Mouse (Mus musculus): ENCODE measurements around the gene Secisbp2l. TPM values are rescaled to one million over a fixed set of nuclear protein-coding genes. Genes with fewer than 3 reads are reported as not detected.

Secisbp2l gene
- total RNA-seq, 1 experiment from 2014 or later, result 24.8 TPM

GRCm38 (mm10) chr2:125789265-125789664, 6.6 kb upstream of the Secisbp2l start:
- no peak for ATAC-seq (replicated peaks in 1 of 2; ENCODE audit: insufficient read depth in 1 of 2, low FRiP score in 2 of 2, low TSS enrichment in 1 of 2, low read depth in 1 of 2, poor library complexity in 2 of 2, severe bottlenecking in 2 of 2)

GRCm38 (mm10) chr2:125788785-125789184, 6.1 kb upstream of the Secisbp2l start:
- ATAC-seq (replicated peaks in 1 of 2; ENCODE audit: insufficient read depth in 1 of 2, low FRiP score in 2 of 2, low TSS enrichment in 1 of 2, low read depth in 1 of 2, poor library complexity in 2 of 2, severe bottlenecking in 2 of 2), result no peak

GRCm38 (mm10) chr2:125788351-125788750, 5.7 kb upstream of the Secisbp2l start:
- ATAC-seq (replicated peaks in 1 of 2; ENCODE audit: insufficient read depth in 1 of 2, low FRiP score in 2 of 2, low TSS enrichment in 1 of 2, low read depth in 1 of 2, poor library complexity in 2 of 2, severe bottlenecking in 2 of 2), result no peak

DNA sequence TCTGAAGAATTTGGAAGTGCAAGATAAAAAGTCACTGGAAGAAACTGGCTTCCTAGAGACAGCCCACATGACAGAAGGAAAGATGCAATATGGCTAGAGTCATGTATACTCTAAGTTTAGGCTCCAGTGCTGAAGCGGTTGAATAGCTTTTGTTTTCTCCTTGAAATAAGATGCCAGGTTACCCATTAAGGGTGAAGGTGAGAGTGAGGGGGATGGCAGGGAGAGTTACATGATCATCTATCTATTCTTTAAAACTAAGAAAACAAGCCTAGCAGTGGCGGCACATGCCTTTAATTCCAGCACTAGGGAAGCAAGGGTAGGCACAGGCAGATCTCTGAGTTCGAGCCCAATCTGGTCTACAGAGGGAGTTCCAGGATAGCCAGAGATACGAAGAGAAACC, 2.4 kb upstream of the Secisbp2l start:
- ATAC-seq (replicated peaks in 1 of 2; ENCODE audit: insufficient read depth in 1 of 2, low FRiP score in 2 of 2, low TSS enrichment in 1 of 2, low read depth in 1 of 2, poor library complexity in 2 of 2, severe bottlenecking in 2 of 2), result no peak

DNA sequence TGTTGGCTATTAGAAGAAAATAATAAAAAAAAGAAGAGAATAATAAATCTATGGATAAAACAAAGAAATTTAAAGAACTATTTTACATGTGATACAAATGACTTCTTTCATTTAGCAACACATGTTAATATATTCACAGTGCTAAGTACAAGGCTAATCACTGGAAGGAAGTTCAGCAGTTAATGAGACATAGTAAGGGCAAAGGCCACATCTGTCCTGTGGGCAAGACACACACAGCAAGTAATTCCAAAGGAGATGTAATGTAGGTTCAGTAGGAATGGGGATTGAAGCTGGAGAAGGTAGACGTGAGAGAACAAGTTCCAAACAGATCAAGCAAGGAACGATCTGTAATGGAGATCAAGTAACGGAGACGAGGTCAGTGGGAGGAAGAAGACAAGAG, 1.7 kb upstream of the Secisbp2l start:
- no peak for ATAC-seq (replicated peaks in 1 of 2; ENCODE audit: insufficient read depth in 1 of 2, low FRiP score in 2 of 2, low TSS enrichment in 1 of 2, low read depth in 1 of 2, poor library complexity in 2 of 2, severe bottlenecking in 2 of 2)

GRCm38 (mm10) chr2:125783868-125784267, 1.2 kb upstream of the Secisbp2l start:
- ATAC-seq (replicated peaks in 1 of 2; ENCODE audit: insufficient read depth in 1 of 2, low FRiP score in 2 of 2, low TSS enrichment in 1 of 2, low read depth in 1 of 2, poor library complexity in 2 of 2, severe bottlenecking in 2 of 2), result no peak

DNA sequence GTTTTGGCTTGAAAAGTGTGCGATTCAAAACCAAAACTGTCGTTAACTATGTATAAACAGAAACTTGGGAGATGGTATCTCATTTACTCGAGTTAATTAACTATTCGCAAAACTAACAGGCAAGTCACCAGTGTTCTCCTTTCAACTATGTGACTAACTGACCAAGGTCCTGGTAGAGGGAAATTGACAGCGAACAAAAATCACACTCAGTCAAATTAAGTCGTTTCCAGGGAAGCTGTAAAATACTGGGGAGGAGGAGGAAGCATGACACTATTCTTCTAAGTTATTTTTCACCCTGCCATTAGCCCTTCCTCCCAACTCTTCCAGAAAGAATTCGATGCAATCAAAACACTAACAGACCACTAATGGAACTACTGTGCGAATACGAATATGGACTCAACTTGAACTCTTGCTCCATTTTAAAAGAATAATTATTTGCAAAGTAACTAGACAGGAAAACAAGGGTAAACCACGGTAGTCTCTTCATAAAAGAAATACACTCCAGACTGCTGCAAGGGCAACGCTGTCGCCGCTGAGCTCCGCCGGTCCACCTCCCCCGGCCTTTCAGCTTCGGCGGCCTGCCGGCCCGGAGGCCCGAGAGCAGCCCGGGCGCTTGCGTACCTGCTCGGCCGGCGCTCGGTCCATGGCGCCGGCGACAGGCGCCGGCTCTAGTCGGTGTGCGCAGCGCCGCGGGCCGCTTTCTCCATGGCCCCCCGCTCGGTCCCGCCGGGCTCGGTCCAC, 522 bp downstream of the Secisbp2l start:
- no peak for ATAC-seq (replicated peaks in 1 of 2; ENCODE audit: insufficient read depth in 1 of 2, low FRiP score in 2 of 2, low TSS enrichment in 1 of 2, low read depth in 1 of 2, poor library complexity in 2 of 2, severe bottlenecking in 2 of 2)

GRCm38 (mm10) chr2:125781006-125781405, 1.7 kb downstream of the Secisbp2l start:
- no peak for ATAC-seq (replicated peaks in 1 of 2; ENCODE audit: insufficient read depth in 1 of 2, low FRiP score in 2 of 2, low TSS enrichment in 1 of 2, low read depth in 1 of 2, poor library complexity in 2 of 2, severe bottlenecking in 2 of 2)

GRCm38 (mm10) chr2:125778380-125778779, 4.3 kb downstream of the Secisbp2l start:
- no peak for ATAC-seq (replicated peaks in 1 of 2; ENCODE audit: insufficient read depth in 1 of 2, low FRiP score in 2 of 2, low TSS enrichment in 1 of 2, low read depth in 1 of 2, poor library complexity in 2 of 2, severe bottlenecking in 2 of 2)

DNA sequence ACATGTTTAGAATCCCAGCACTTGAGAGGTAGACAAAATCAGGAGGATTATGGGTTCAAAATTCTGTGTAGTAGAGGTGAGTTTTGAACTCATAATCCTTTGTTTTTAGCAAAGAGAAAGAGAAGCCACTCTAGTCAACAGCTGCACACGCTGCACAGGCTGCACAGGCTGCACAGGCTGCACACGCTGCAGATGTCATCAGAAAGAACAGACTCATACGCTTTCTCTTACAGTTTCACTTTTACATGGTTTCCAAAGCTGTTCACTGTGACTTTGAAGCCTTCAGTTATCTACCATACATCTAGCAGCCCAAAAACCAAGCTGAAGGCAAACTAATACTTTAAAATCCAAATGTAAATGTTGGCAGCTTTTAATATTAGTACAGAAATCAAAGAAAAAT, 5.7 kb downstream of the Secisbp2l start:
- no peak for ATAC-seq (replicated peaks in 1 of 2; ENCODE audit: insufficient read depth in 1 of 2, low FRiP score in 2 of 2, low TSS enrichment in 1 of 2, low read depth in 1 of 2, poor library complexity in 2 of 2, severe bottlenecking in 2 of 2)

DNA sequence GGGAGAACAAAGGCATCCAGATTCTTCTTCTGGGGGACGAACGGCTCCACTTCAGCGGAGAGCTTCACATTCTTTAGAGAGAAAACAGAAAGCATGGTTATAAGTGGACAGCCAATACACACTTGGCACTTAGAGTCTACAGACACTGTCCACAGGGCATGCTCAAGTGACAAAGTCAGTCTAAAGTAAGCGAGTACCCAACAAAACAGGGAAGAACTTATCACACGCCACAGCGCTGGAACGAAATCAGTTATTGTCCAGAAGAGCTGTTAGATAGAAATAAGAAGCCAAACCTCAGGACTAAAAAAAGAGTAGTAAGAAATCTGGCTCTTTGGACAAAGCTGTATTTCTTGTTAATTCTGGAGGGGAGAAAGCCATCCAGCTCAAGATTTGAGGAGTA, 7.0 kb downstream of the Secisbp2l start:
- ATAC-seq (replicated peaks in 1 of 2; ENCODE audit: insufficient read depth in 1 of 2, low FRiP score in 2 of 2, low TSS enrichment in 1 of 2, low read depth in 1 of 2, poor library complexity in 2 of 2, severe bottlenecking in 2 of 2), result no peak

- ATAC-seq (replicated peaks in 1 of 2; ENCODE audit: insufficient read depth in 1 of 2, low FRiP score in 2 of 2, low TSS enrichment in 1 of 2, low read depth in 1 of 2, poor library complexity in 2 of 2, severe bottlenecking in 2 of 2), result no peak
Measured at GRCm38 (mm10) chr2:125774846-125775245, 7.8 kb downstream of the Secisbp2l start.

DNA sequence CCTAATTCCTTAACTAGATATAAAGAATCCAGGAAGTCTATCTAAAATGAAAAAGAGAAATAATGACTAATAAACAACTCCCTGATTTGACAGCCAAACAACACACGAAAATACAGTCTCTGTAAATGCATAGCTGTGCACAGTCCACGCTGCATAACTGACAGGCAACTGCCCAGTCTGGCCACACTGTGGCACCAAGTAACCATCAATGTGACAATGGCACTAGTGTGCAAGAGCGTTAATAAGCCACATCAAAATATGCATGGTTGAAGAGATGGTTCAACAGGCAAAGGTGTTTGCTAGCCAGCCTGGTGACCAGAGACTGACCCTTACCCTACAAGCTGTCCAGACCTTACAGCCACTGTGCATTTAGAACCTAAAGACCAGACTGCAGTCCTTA, 17.6 kb downstream of the Secisbp2l start:
- ATAC-seq (replicated peaks in 1 of 2; ENCODE audit: insufficient read depth in 1 of 2, low FRiP score in 2 of 2, low TSS enrichment in 1 of 2, low read depth in 1 of 2, poor library complexity in 2 of 2, severe bottlenecking in 2 of 2), result 0 out of 4 replicates have a peak, but pooled peaks of 1 of the 2 experiments have one; percentile 45

DNA sequence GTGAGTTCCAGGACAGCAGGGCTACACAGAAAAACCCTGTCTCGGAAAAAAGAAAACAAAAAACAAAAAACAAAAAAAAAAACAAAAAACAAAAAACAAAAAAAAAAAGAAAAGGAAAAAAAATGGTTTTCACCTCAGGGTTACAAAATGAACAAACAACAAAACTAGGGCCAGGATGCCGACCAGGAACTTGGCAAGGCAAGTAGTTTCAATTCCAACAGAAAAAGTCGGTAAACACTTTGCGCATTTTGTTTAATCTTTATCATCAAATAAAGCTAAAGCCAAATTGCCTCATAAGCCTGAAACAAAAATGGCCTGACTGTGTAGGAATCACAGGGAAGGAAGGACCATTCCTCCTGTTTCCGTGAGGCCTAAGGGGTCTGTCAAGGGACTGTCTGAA, 18.1 kb downstream of the Secisbp2l start:
- no peak for ATAC-seq (replicated peaks in 1 of 2; ENCODE audit: insufficient read depth in 1 of 2, low FRiP score in 2 of 2, low TSS enrichment in 1 of 2, low read depth in 1 of 2, poor library complexity in 2 of 2, severe bottlenecking in 2 of 2)

GRCm38 (mm10) chr2:125749330-125749729, 33.3 kb downstream of the Secisbp2l start:
- no peak for ATAC-seq (replicated peaks in 1 of 2; ENCODE audit: insufficient read depth in 1 of 2, low FRiP score in 2 of 2, low TSS enrichment in 1 of 2, low read depth in 1 of 2, poor library complexity in 2 of 2, severe bottlenecking in 2 of 2)

- no peak for ATAC-seq (replicated peaks in 1 of 2; ENCODE audit: insufficient read depth in 1 of 2, low FRiP score in 2 of 2, low TSS enrichment in 1 of 2, low read depth in 1 of 2, poor library complexity in 2 of 2, severe bottlenecking in 2 of 2)
Measured at GRCm38 (mm10) chr2:125739338-125739737, 43.3 kb downstream of the Secisbp2l start.

GRCm38 (mm10) chr2:125738718-125739117, 44.0 kb downstream of the Secisbp2l start:
- no peak for ATAC-seq (replicated peaks in 1 of 2; ENCODE audit: insufficient read depth in 1 of 2, low FRiP score in 2 of 2, low TSS enrichment in 1 of 2, low read depth in 1 of 2, poor library complexity in 2 of 2, severe bottlenecking in 2 of 2)

DNA sequence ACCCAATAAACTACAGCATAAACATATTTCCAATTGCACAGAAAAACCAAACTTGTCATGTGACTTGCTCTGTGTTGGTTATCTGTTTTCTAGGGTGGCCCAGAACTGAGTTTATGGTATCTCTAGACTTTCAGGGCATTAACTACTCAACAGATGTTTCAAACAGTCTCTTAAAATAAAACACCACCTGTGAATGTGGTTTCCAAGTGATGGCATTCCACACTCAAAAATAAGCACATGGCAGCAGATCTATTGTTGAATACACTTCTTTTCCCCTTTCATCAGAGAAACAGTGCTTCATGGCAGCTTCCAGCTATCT, 46.7 kb downstream of the Secisbp2l start:
- no peak for ATAC-seq (replicated peaks in 1 of 2; ENCODE audit: insufficient read depth in 1 of 2, low FRiP score in 2 of 2, low TSS enrichment in 1 of 2, low read depth in 1 of 2, poor library complexity in 2 of 2, severe bottlenecking in 2 of 2)

DNA sequence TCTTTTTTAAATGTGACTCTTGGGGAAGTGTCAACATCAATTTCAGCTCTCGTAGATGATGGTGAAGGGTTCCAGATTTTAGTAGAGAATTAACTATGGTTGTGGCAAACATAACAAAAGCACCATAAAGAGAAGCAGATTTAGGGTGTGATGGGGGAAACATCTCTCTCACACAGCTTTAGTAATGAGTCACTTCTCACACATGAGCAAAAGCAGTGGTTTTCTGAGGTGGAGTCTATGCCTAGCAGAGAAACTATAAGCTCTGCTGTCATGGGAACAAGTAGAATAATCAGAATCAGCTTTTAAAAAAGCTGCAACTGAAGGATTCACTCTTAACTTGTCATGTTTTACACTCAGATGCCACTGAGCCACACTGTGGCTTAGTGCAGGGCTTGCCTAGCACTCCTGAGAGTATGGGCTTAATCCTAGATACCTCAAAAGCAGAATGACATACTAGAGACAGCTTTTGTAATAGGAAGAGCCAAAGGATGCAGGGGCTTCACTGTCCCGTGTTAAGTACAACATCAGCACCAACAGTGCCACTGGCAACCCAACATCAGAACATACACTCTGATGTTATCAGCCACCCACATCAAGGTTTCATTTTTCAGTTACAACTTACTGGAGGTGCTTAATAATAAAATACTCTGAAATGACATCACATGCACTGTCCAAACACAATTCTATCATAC, 47.2 kb downstream of the Secisbp2l start:
- ATAC-seq (replicated peaks in 1 of 2; ENCODE audit: insufficient read depth in 1 of 2, low FRiP score in 2 of 2, low TSS enrichment in 1 of 2, low read depth in 1 of 2, poor library complexity in 2 of 2, severe bottlenecking in 2 of 2), result no peak

Data from hematopoietic stem cell, adult 5-6 weeks (primary cell).